8 mouse cellular contexts compared by ENCODE assay signal in genomic region chr7:98177929-98178559, GRCm38 (mm10). TPM values are rescaled to one million over a fixed set of nuclear protein-coding genes. Genes with fewer than 3 reads are reported as not detected.
DNase-seq lines count a peak whose midpoint lies in the region; ATAC-seq and TF ChIP-seq lines count a peak whose summit lies in the region.

TSS of gene Capn5 (minus strand) at chr7:98178274.

- H3K79me2 ChIP-seq in CH12.LX (replicated peaks; ENCODE audit: control insufficient read depth, extremely low read depth, insufficient read depth, poor library complexity, severe bottlenecking): no peaks in the 10 kb centered on the region
- no peaks in the 10 kb centered on the region for H3K79me2 ChIP-seq in myocyte (ENCODE audit: control insufficient read depth, insufficient read depth)

- peak; percentile 77 for DNase-seq in CH12.LX (ENCODE audit: extremely low read depth)
- DNase-seq in embryonic facial prominence, embryonic 14.5 days (ENCODE audit: low spot score): peak; percentile 84
- peak; percentile 90 for DNase-seq in liver, embryonic 11.5 days (ENCODE audit: low spot score)
- peak; percentile 93 for DNase-seq in stomach, postnatal 0 days (ENCODE audit: low spot score)

- WGBS in embryonic facial prominence, embryonic 14.5 days: 3% methylated on average over 25 of the region's 44 CpGs
- 2% methylated on average over 42 of the region's 44 CpGs for WGBS in heart, embryonic 12.5 days
- WGBS in kidney, embryonic 16.5 days: 1% methylated on average over 38 of the region's 44 CpGs
- under 1% methylated on average over 44 of the region's 44 CpGs for WGBS in liver, embryonic 11.5 days
- 2% methylated on average over 38 of the region's 44 CpGs for WGBS in stomach, postnatal 0 days

- H3K4me3 ChIP-seq in CH12.LX (replicated peaks in 1 of 3; ENCODE audit: low read depth in 2 of 3, low read length in 2 of 3, poor library complexity in 1 of 3) (peak within 1 kb of the TSS; percentile 68 to 82 (median 73)), myocyte (peak within 1 kb of the TSS; percentile 37)
- peak within 1 kb of the TSS; percentile 84 for H3K4me3 ChIP-seq in bone marrow macrophage, adult 2 months (ENCODE audit: insufficient read depth, low read length)
- peak within 1 kb of the TSS; percentile 74 for H3K4me3 ChIP-seq in embryonic facial prominence, embryonic 14.5 days (ENCODE audit: low read depth, low read length)
- peak within 1 kb of the TSS; percentile 68 for H3K4me3 ChIP-seq in heart, embryonic 12.5 days
- peak within 1 kb of the TSS; percentile 85 for H3K4me3 ChIP-seq in kidney, embryonic 16.5 days (ENCODE audit: low read length)
- H3K4me3 ChIP-seq in liver, embryonic 11.5 days (ENCODE audit: low read depth, low read length): peak within 1 kb of the TSS; percentile 82
- H3K4me3 ChIP-seq in stomach, postnatal 0 days (ENCODE audit: low read depth, low read length): peak within 1 kb of the TSS; percentile 77

- dilution Hi-C loops in CH12.LX (cut with MboI; ENCODE audit: extremely low pct_ligation_motif_present, extremely low pct_unique_long_range_greater_than_20kb, low sequenced_read_pairs): no loop called here

- H3K36me3 ChIP-seq in CH12.LX (replicated peaks in 1 of 2; ENCODE audit: control insufficient read depth in 1 of 2, insufficient read depth in 1 of 2, low read length in 1 of 2) (no peaks in the 10 kb centered on the region), myocyte (ENCODE audit: control insufficient read depth, insufficient read depth) (no peaks in the 10 kb centered on the region)
- H3K36me3 ChIP-seq in embryonic facial prominence, embryonic 14.5 days (ENCODE audit: control insufficient read depth, insufficient read depth, low read length): no peaks in the 10 kb centered on the region
- H3K36me3 ChIP-seq in heart, embryonic 12.5 days: no peaks in the 10 kb centered on the region
- no peaks in the 10 kb centered on the region for H3K36me3 ChIP-seq in kidney, embryonic 16.5 days (ENCODE audit: insufficient read depth, low read length)
- H3K36me3 ChIP-seq in liver, embryonic 11.5 days (ENCODE audit: control insufficient read depth, insufficient read depth, low read length): no peaks in the 10 kb centered on the region
- H3K36me3 ChIP-seq in stomach, postnatal 0 days (ENCODE audit: control insufficient read depth, insufficient read depth, low read length): no peaks in the 10 kb centered on the region

- TF ChIP-seq POLR2A in CH12.LX (IDR thresholded peaks at IDR 0.05; ENCODE audit: low read depth, low read length): peak; percentile 48; the same call in 1 of the 2 replicates
- TF ChIP-seq POLR2A in bone marrow macrophage, adult 2 months (IDR thresholded peaks at IDR 0.05; ENCODE audit: borderline replicate concordance, low read depth, low read length): no peak
- peak; percentile 20 for TF ChIP-seq POLR2A in myocyte (IDR thresholded peaks at IDR 0.05; ENCODE audit: insufficient read length, low read depth)

- H3K4me1 ChIP-seq in CH12.LX (ENCODE audit: control insufficient read depth in 1 of 2, insufficient read depth in 2 of 2): peaks cover 5 to 24% of the 10 kb centered on the region in 2 experiments
- peaks cover 13% of the 10 kb centered on the region for H3K4me1 ChIP-seq in bone marrow macrophage, adult 2 months (ENCODE audit: control insufficient read depth, insufficient read depth, low read length)
- H3K4me1 ChIP-seq in embryonic facial prominence, embryonic 14.5 days (ENCODE audit: control insufficient read depth, insufficient read depth, low read length): peaks cover 4% of the 10 kb centered on the region; the same call in 1 of the 2 replicates
- H3K4me1 ChIP-seq in heart, embryonic 12.5 days (replicated peaks): peaks cover 40% of the 10 kb centered on the region
- peaks cover 27% of the 10 kb centered on the region for H3K4me1 ChIP-seq in kidney, embryonic 16.5 days (ENCODE audit: insufficient read depth, low read length)
- peaks cover 46% of the 10 kb centered on the region for H3K4me1 ChIP-seq in liver, embryonic 11.5 days (replicated peaks; ENCODE audit: control insufficient read depth, insufficient read depth, low read length)
- H3K4me1 ChIP-seq in stomach, postnatal 0 days (replicated peaks; ENCODE audit: control insufficient read depth, insufficient read depth): 0 out of 2 replicates have a peak, but pooled peaks cover 2% of the 10 kb centered on the region

- H3K27me3 ChIP-seq in CH12.LX (replicated peaks) (peaks cover 22% of the 10 kb centered on the region), myocyte (ENCODE audit: control insufficient read depth, insufficient read depth, insufficient read length) (no peaks in the 10 kb centered on the region)
- no peaks in the 10 kb centered on the region for H3K27me3 ChIP-seq in embryonic facial prominence, embryonic 14.5 days (replicated peaks; ENCODE audit: control insufficient read depth, insufficient read depth, low read length)
- no peaks in the 10 kb centered on the region for H3K27me3 ChIP-seq in heart, embryonic 12.5 days (replicated peaks)
- H3K27me3 ChIP-seq in kidney, embryonic 16.5 days (ENCODE audit: insufficient read depth, low read length): no peaks in the 10 kb centered on the region
- H3K27me3 ChIP-seq in liver, embryonic 11.5 days (replicated peaks; ENCODE audit: control insufficient read depth, insufficient read depth, low read length): no peaks in the 10 kb centered on the region
- H3K27me3 ChIP-seq in stomach, postnatal 0 days (ENCODE audit: control insufficient read depth, insufficient read depth, low read length): no peaks in the 10 kb centered on the region

- no peak within 1 kb of the TSS for H3K27ac ChIP-seq in CH12.LX (ENCODE audit: insufficient read depth, low read depth)
- H3K27ac ChIP-seq in bone marrow macrophage, adult 2 months (ENCODE audit: insufficient read depth, low read depth, low read length): peak within 1 kb of the TSS; percentile 11; the same call in 1 of the 2 replicates
- no peak within 1 kb of the TSS for H3K27ac ChIP-seq in embryonic facial prominence, embryonic 14.5 days (replicated peaks; ENCODE audit: low read depth, low read length)
- peak within 1 kb of the TSS; percentile 32 for H3K27ac ChIP-seq in heart, embryonic 12.5 days (ENCODE audit: poor library complexity, severe bottlenecking)
- peak within 1 kb of the TSS; percentile 85 for H3K27ac ChIP-seq in kidney, embryonic 16.5 days (ENCODE audit: low read length)
- peak within 1 kb of the TSS; percentile 85 for H3K27ac ChIP-seq in liver, embryonic 11.5 days (ENCODE audit: low read depth, low read length)
- H3K27ac ChIP-seq in stomach, postnatal 0 days (replicated peaks): peak within 1 kb of the TSS; percentile 67

- ATAC-seq in embryonic facial prominence, embryonic 14.5 days (ENCODE audit: low read depth): peak; percentile 91
- ATAC-seq in heart, embryonic 12.5 days (ENCODE audit: insufficient number of reproducible peaks, low FRiP score): peak; percentile 89
- peak; percentile 87 for ATAC-seq in kidney, embryonic 16.5 days (ENCODE audit: low FRiP score, low TSS enrichment)
- ATAC-seq in liver, embryonic 11.5 days (replicated peaks; ENCODE audit: low FRiP score): peak; percentile 73
- peak; percentile 86 for ATAC-seq in stomach, postnatal 0 days (ENCODE audit: low FRiP score, low TSS enrichment)

- no peak for TF ChIP-seq EP300 in CH12.LX (IDR thresholded peaks at IDR 0.05; ENCODE audit: low read length)
- TF ChIP-seq EP300 in stomach, postnatal 0 days (optimal IDR thresholded peaks at IDR 0.05): no peak

- peak in 1 of 2 experiments; percentile 50; a peak in 2 of 4 replicates for TF ChIP-seq CTCF in CH12.LX (conservative IDR thresholded peaks at IDR 0.05 in 1 of 2, IDR thresholded peaks at IDR 0.05 in 1 of 2; ENCODE audit: low read depth in 2 of 2, low read length in 2 of 2)
- peak; percentile 16; the same call in 1 of the 2 replicates for TF ChIP-seq CTCF in bone marrow macrophage, adult 2 months (IDR thresholded peaks at IDR 0.05; ENCODE audit: low read depth, low read length)
- peak; percentile 85 for TF ChIP-seq CTCF in stomach, postnatal 0 days (IDR thresholded peaks at IDR 0.05; ENCODE audit: low read depth)

- H3K9me3 ChIP-seq in CH12.LX (replicated peaks; ENCODE audit: low read length): no peaks in the 10 kb centered on the region
- no peaks in the 10 kb centered on the region for H3K9me3 ChIP-seq in embryonic facial prominence, embryonic 14.5 days (ENCODE audit: control insufficient read depth, low read length)
- no peaks in the 10 kb centered on the region for H3K9me3 ChIP-seq in heart, embryonic 12.5 days (replicated peaks)
- no peaks in the 10 kb centered on the region for H3K9me3 ChIP-seq in kidney, embryonic 16.5 days (ENCODE audit: low read length)
- no peaks in the 10 kb centered on the region for H3K9me3 ChIP-seq in liver, embryonic 11.5 days (ENCODE audit: control insufficient read depth, low read length)
- no peaks in the 10 kb centered on the region for H3K9me3 ChIP-seq in stomach, postnatal 0 days (ENCODE audit: control insufficient read depth, low read length)

- in situ Hi-C loops in CH12.LX (cut with MboI; ENCODE audit: low pct_ligation_motif_present, low pct_unique_long_range_greater_than_20kb, low sequenced_read_pairs): no loop called here

- peak within 1 kb of the TSS; percentile 69 for H3ac ChIP-seq in myocyte (ENCODE audit: control insufficient read depth, insufficient read length)

- TF ChIP-seq RAD21 in CH12.LX (IDR thresholded peaks at IDR 0.05; ENCODE audit: low read depth, low read length): no peak

- H3K9ac ChIP-seq in CH12.LX (ENCODE audit: insufficient read depth, low read depth): peak within 1 kb of the TSS; percentile 68
- peak within 1 kb of the TSS; percentile 71 for H3K9ac ChIP-seq in embryonic facial prominence, embryonic 14.5 days (ENCODE audit: low read depth, low read length)
- peak within 1 kb of the TSS; percentile 67 for H3K9ac ChIP-seq in heart, embryonic 12.5 days
- peak within 1 kb of the TSS; percentile 73 for H3K9ac ChIP-seq in kidney, embryonic 16.5 days (replicated peaks; ENCODE audit: low read length)
- peak within 1 kb of the TSS; percentile 76 for H3K9ac ChIP-seq in liver, embryonic 11.5 days (ENCODE audit: low read depth, low read length)
- H3K9ac ChIP-seq in stomach, postnatal 0 days (ENCODE audit: low read length): peak within 1 kb of the TSS; percentile 71

- H3K4me2 ChIP-seq in CH12.LX (ENCODE audit: insufficient read depth, low read depth, poor library complexity, severe bottlenecking) (peak within 1 kb of the TSS; percentile 57), myocyte (ENCODE audit: low read depth) (peak within 1 kb of the TSS; percentile 67)
- H3K4me2 ChIP-seq in embryonic facial prominence, embryonic 14.5 days (ENCODE audit: low read depth, low read length): peak within 1 kb of the TSS; percentile 72
- H3K4me2 ChIP-seq in heart, embryonic 12.5 days: peak within 1 kb of the TSS; percentile 77
- H3K4me2 ChIP-seq in kidney, embryonic 16.5 days (replicated peaks; ENCODE audit: low read depth, low read length): peak within 1 kb of the TSS; percentile 79
- peak within 1 kb of the TSS; percentile 88 for H3K4me2 ChIP-seq in liver, embryonic 11.5 days
- H3K4me2 ChIP-seq in stomach, postnatal 0 days (replicated peaks; ENCODE audit: low read depth): peak within 1 kb of the TSS; percentile 84

RNA-seq across cellular contexts. Expression of gene Capn5, which starts in this region (rescaled TPM):
- 0.29 and 0.55 TPM in 2 replicates for total RNA-seq in CH12.LX (2012; rRNA removed)
- 0.22 and 0.27 TPM in 2 replicates for total RNA-seq in CH12.LX (2014; rRNA removed)
- polyA plus RNA-seq in CH12.LX (2012; ENCODE audit: insufficient read length, low read depth): 0.26 and 0.52 TPM in 2 replicates
- 9.1 and 11.5 TPM in 2 replicates for polyA plus RNA-seq in bone marrow macrophage, adult 2 months (2012; ENCODE audit: insufficient read depth, insufficient read length, missing spikeins)
- polyA plus RNA-seq in embryonic facial prominence, embryonic 14.5 days (2014; fragmentation: Nextera tagmentation; extraction: Ambion mirVana): 5.0 and 6.0 TPM in 2 replicates
- polyA plus RNA-seq in heart, embryonic 12.5 days (2016; fragmentation: Nextera tagmentation; extraction: Ambion mirVana): 7.4 and 8.0 TPM in 2 replicates
- 17.4 and 19.5 TPM in 2 replicates for polyA plus RNA-seq in kidney, embryonic 16.5 days (2015; fragmentation: Nextera tagmentation; extraction: Ambion mirVana)
- 20.0 and 20.1 TPM in 2 replicates for polyA plus RNA-seq in liver, embryonic 11.5 days (2014; fragmentation: Nextera tagmentation; extraction: Ambion mirVana)
- polyA plus RNA-seq in myocyte (2012; fragmentation: generic; extraction: Trizol): 6.2 TPM
- polyA plus RNA-seq in stomach, postnatal 0 days (2015; fragmentation: Nextera tagmentation; extraction: Ambion mirVana): 13.2 and 16.6 TPM in 2 replicates

Comparison
In these comparisons a context has a peak if more than half of its experiments do, and no peak if none do; other contexts are left out.
1. Peak in DNase-seq, H3K4me3 ChIP-seq, H3K9ac ChIP-seq and H3K4me2 ChIP-seq in CH12.LX; RNA of the gene not detected or under 1 TPM.
2. H3K27ac ChIP-seq: peak in bone marrow macrophage, adult 2 months (single experiment), heart, embryonic 12.5 days (single experiment), kidney, embryonic 16.5 days (single experiment), liver, embryonic 11.5 days (single experiment) and stomach, postnatal 0 days (single experiment); none in CH12.LX (single experiment) and embryonic facial prominence, embryonic 14.5 days (single experiment).
3. Peak in every context shown above with its lines, with median percentiles within 50 percentile points of each other: DNase-seq, H3K4me2 ChIP-seq, H3K4me3 ChIP-seq, H3K9ac ChIP-seq and ATAC-seq.